In genomic region chr8:127588313-127588712, GRCm38 (mm10) we compare ENCODE assay signal across 8 mouse cellular contexts.
DNase-seq lines count a peak whose midpoint lies in the region; ATAC-seq and TF ChIP-seq lines count a peak whose summit lies in the region.

No protein-coding gene starts in this region.

- H3K27ac ChIP-seq in midbrain, embryonic 14.5 days (replicated peaks; ENCODE audit: low read depth, low read length): no peak overlapping the region
- no peak overlapping the region for H3K27ac ChIP-seq in midbrain, embryonic 13.5 days
- no peak overlapping the region for H3K27ac ChIP-seq in liver, embryonic 14.5 days

- WGBS in midbrain, embryonic 14.5 days: 69% methylated on average over 4 of the region's 4 CpGs
- 66% methylated on average over 4 of the region's 4 CpGs for WGBS in midbrain, embryonic 13.5 days
- WGBS in liver, embryonic 14.5 days (ENCODE audit: insufficient replicate concordance): 52% methylated on average over 4 of the region's 4 CpGs

- no peak overlapping the region for H3K9ac ChIP-seq in midbrain, embryonic 14.5 days (replicated peaks; ENCODE audit: low read length)
- no peak overlapping the region for H3K9ac ChIP-seq in midbrain, embryonic 13.5 days (replicated peaks)
- H3K9ac ChIP-seq in liver, embryonic 14.5 days (replicated peaks): no peak overlapping the region

- no peak for TF ChIP-seq EP300 in liver, embryonic 14.5 days (IDR thresholded peaks at IDR 0.05; ENCODE audit: low read depth)

- H3K9me3 ChIP-seq in midbrain, embryonic 14.5 days (ENCODE audit: control insufficient read depth, low read length): no peaks in the 10 kb centered on the region
- no peaks in the 10 kb centered on the region for H3K9me3 ChIP-seq in midbrain, embryonic 13.5 days
- H3K9me3 ChIP-seq in liver, embryonic 14.5 days (ENCODE audit: control insufficient read depth, low read length): no peaks in the 10 kb centered on the region

- peak; percentile 60 for TF ChIP-seq CTCF in liver, embryonic 14.5 days (IDR thresholded peaks at IDR 0.05; ENCODE audit: low read depth)

- no peak overlapping the region for H3K4me3 ChIP-seq in midbrain, embryonic 14.5 days (replicated peaks; ENCODE audit: low read depth, low read length)
- H3K4me3 ChIP-seq in midbrain, embryonic 13.5 days (replicated peaks): no peak overlapping the region
- no peak overlapping the region for H3K4me3 ChIP-seq in liver, embryonic 14.5 days (ENCODE audit: insufficient read depth in 1 of 2, low read depth in 2 of 2, low read length in 2 of 2)

- peaks cover 6% of the 10 kb centered on the region; the same call in 1 of the 2 replicates for H3K4me1 ChIP-seq in midbrain, embryonic 14.5 days (ENCODE audit: control insufficient read depth, insufficient read depth, low read length)
- peaks cover 12% of the 10 kb centered on the region; the same call in 1 of the 2 replicates for H3K4me1 ChIP-seq in midbrain, embryonic 13.5 days (replicated peaks)
- H3K4me1 ChIP-seq in liver, embryonic 14.5 days (replicated peaks; ENCODE audit: control insufficient read depth in 2 of 2, insufficient read depth in 2 of 2, low read length in 1 of 2): no peaks in the 10 kb centered on the region

- no peak overlapping the region for H3K4me2 ChIP-seq in midbrain, embryonic 14.5 days (ENCODE audit: low read length)
- no peak overlapping the region for H3K4me2 ChIP-seq in midbrain, embryonic 13.5 days (replicated peaks)
- H3K4me2 ChIP-seq in liver, embryonic 14.5 days (ENCODE audit: low read depth): no peak overlapping the region

- peak; percentile 36 for DNase-seq in embryo, embryonic 10.5 days (ENCODE audit: low spot score)
- DNase-seq in embryo, embryonic 10 days (ENCODE audit: low spot score): no peak
- DNase-seq in midbrain, embryonic 14.5 days: peak; percentile 37
- peak; percentile 14 for DNase-seq in c-Kit-positive CD71-negative TER-119-negative erythroid progenitor cells, embryonic 14.5 days (ENCODE audit: low read depth)
- no peak for DNase-seq in liver, embryonic 14.5 days (ENCODE audit: low read depth in 3 of 3, low spot score in 3 of 3)
- peak; percentile 58 for DNase-seq in thymus, postnatal 0 days (ENCODE audit: low spot score)
- DNase-seq in ovary, postnatal 10 days (ENCODE audit: low spot score): no peak

- H3K36me3 ChIP-seq in midbrain, embryonic 14.5 days (ENCODE audit: control insufficient read depth, insufficient read depth, low read length): no peaks in the 10 kb centered on the region
- H3K36me3 ChIP-seq in midbrain, embryonic 13.5 days: no peaks in the 10 kb centered on the region
- H3K36me3 ChIP-seq in liver, embryonic 14.5 days (replicated peaks; ENCODE audit: control insufficient read depth, insufficient read depth, low read depth): no peaks in the 10 kb centered on the region

- no peak for ATAC-seq in midbrain, embryonic 14.5 days (ENCODE audit: low FRiP score, low TSS enrichment)
- no peak for ATAC-seq in midbrain, embryonic 13.5 days
- ATAC-seq in liver, embryonic 14.5 days (ENCODE audit: insufficient read depth): no peak

- no peaks in the 10 kb centered on the region for H3K27me3 ChIP-seq in midbrain, embryonic 14.5 days (ENCODE audit: control insufficient read depth, insufficient read depth, low read length)
- no peaks in the 10 kb centered on the region for H3K27me3 ChIP-seq in midbrain, embryonic 13.5 days
- no peaks in the 10 kb centered on the region for H3K27me3 ChIP-seq in liver, embryonic 14.5 days (ENCODE audit: control insufficient read depth, insufficient read depth, low read length)

Comparison
In these comparisons a context has a peak if more than half of its experiments do, and no peak if none do; other contexts are left out.
1. DNase-seq: peak in embryo, embryonic 10.5 days (single experiment), midbrain, embryonic 14.5 days (single experiment), c-Kit-positive CD71-negative TER-119-negative erythroid progenitor cells, embryonic 14.5 days (single experiment) and thymus, postnatal 0 days (single experiment); none in embryo, embryonic 10 days (single experiment), liver, embryonic 14.5 days (0 of 3) and ovary, postnatal 10 days (single experiment).